Mouse (Mus musculus) gonadal fat pad, adult 2 months (tissue): Measurements from ENCODE around the gene Tpbg. TPM values are rescaled to one million over a fixed set of nuclear protein-coding genes. Genes with fewer than 3 reads are reported as not detected.
"Not testable (repeated sequence)": the region's sequence is repeated elsewhere in the genome, so short reads cannot be mapped to it uniquely, and the experiment has no call there.

Experiments used
- DNase-seq: peaks from one replicate; pipeline ENCODE4 v3.0.0-alpha.2; 2012; ENCODE audit warnings: low read depth
- polyA plus RNA-seq: library from polyadenylated mRNA; depleted of rRNA; stranded (reverse); fragments of >200 nt; gene quantifications from 2 replicates; pipeline ENCODE4 v1.2.3, GENCODE M21; 2012; rRNA removed

Tpbg gene
- polyA plus RNA-seq, result 1.9 and 2.6 TPM in 2 replicates

- DNase-seq, result no peak
Observed at GRCm38 (mm10) chr9:85842351-85843011, at the start of gene Tpbg. Tpbg (plus strand) TSS chr9:85842380.

GRCm38 (mm10) chr9:85801986-85802385 is 40.2 kb upstream of the Tpbg start:
- not testable (repeated sequence) for DNase-seq

GRCm38 (mm10) chr9:85802563-85802962 is 39.6 kb upstream of the Tpbg start:
- no peak for DNase-seq

- DNase-seq, result no peak
Observed at GRCm38 (mm10) chr9:85806411-85806810, 35.8 kb upstream of the Tpbg start.

- no peak for DNase-seq
Observed at GRCm38 (mm10) chr9:85809246-85809645, 32.9 kb upstream of the Tpbg start.

- no peak for DNase-seq
Observed at GRCm38 (mm10) chr9:85820829-85821228, 21.4 kb upstream of the Tpbg start.

GRCm38 (mm10) chr9:85835521-85836425 is 6.4 kb upstream of the Tpbg start:
- no peak for DNase-seq

- no peak for DNase-seq
Observed at GRCm38 (mm10) chr9:85839626-85840025, 2.6 kb upstream of the Tpbg start.

- no peak for DNase-seq
Observed at GRCm38 (mm10) chr9:85841891-85842290, 289 bp upstream of the Tpbg start.

- no peak for DNase-seq
Observed at GRCm38 (mm10) chr9:85843031-85843890, 1.1 kb downstream of the Tpbg start.

GRCm38 (mm10) chr9:85843891-85844646 is 1.9 kb downstream of the Tpbg start:
- no peak for DNase-seq

- no peak for DNase-seq
Observed at GRCm38 (mm10) chr9:85844647-85844983, 2.4 kb downstream of the Tpbg start.

- no peak for DNase-seq
Observed at GRCm38 (mm10) chr9:85846186-85846585, 4.0 kb downstream of the Tpbg start.

GRCm38 (mm10) chr9:85854780-85855179 is 12.6 kb downstream of the Tpbg start:
- no peak for DNase-seq

GRCm38 (mm10) chr9:85856511-85856910 is 14.3 kb downstream of the Tpbg start:
- DNase-seq, result no peak

GRCm38 (mm10) chr9:85861065-85861464 is 18.9 kb downstream of the Tpbg start:
- DNase-seq, result no peak

GRCm38 (mm10) chr9:85862562-85862961 is 20.4 kb downstream of the Tpbg start:
- DNase-seq, result no peak

- DNase-seq, result no peak
Observed at GRCm38 (mm10) chr9:85872908-85873307, 30.7 kb downstream of the Tpbg start.

GRCm38 (mm10) chr9:85893681-85894080 is 51.5 kb downstream of the Tpbg start:
- no peak for DNase-seq
